Mouse (Mus musculus): ENCODE data around the gene Cox5a.

DNA sequence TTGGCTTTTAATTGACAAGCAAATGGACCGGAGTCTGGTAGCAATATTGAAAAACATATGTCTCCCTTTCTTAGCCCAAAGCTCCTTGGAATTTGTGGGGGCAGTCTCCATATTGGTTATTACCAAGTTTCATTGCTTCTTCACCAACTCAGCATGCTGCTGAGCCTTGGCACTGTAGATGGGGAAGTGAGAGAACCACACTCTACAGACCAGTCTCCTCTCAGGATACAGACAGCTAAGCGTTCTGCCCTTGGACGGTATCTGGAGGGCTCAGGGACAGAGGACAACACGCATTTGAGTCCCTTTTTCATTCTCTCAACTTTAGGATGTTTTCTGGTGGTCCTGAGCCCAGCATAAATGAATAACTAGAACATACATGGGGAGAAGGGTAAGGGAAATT lies 37.6 kb downstream of the Cox5a start:
- TF ChIP-seq CTCF (IDR thresholded peaks at IDR 0.05) (no peak), POLR2A (IDR thresholded peaks at IDR 0.05; ENCODE audit: insufficient read depth, low read depth, low read length) (no peak)

Data from heart, adult 2 months (tissue).